Mouse (Mus musculus): ENCODE measurements around the gene Lipa. TPM values are rescaled to one million over a fixed set of nuclear protein-coding genes. Genes with fewer than 3 reads are reported as not detected.

Lipa gene
- 100 to 1,000 TPM in 1 of 2 experiments, 1 to 10 TPM in 1; 5.8 to 110 TPM for polyA plus RNA-seq (2012; fragmentation: generic; extraction: Trizol)

GRCm38 (mm10) chr19:34526941-34527682, at the start of gene Lipa:
Gene Lipa, minus strand, starts transcription at chr19:34527474.

GRCm38 (mm10) chr19:34550534-34551223, 23.4 kb upstream of the Lipa start, which contains the start of gene Ifit2:
Gene Ifit2, plus strand, starts transcription at chr19:34550694.

DNA sequence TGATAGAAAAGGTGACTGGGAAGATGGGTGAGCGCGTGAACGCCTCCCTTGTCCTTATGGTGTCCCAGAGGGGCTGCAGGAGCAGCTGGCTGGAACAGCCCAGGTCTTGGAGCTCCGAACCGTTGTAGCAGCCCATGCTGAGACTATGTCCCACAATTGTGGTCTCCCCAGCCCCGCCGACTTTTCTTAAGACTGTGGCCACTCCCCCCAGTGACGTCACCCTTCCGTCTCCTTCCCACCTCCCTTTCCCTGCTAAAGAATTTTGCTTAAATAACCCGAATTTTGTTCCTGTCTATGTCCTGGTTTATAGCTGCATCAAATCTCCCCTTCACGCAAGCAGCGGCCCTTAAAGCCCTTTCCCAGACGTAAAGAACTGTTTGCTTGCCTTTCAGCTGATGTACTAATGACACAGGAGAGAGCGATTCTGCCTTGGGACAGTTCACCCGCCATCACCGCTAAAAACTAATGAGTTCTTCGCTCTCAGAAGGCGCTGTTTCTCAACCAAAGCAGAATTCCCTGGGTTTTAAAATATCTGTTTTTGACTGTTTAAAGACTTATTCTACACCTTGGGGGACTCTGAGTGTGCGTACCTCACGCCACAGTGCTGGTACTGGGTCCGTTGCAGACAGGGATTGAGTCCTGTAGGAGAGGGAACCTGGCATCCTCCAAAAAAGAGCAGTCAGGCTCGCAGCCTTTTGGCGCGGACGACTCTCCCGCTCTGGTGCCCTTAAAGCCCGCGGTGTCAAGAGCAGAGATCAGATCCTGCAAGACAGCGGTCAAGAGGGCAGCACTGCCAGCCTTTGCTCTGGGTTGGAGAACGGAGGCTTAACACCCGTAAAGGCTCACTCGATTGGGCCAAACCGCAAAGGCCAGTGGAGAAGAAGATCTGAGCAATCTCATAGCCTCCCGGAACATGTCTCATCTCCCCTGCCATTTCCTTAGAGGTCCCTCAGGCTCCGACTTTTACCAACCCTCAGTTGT, 52.0 kb downstream of the Lipa start, which contains the start of gene Ch25h:
Gene Ch25h (minus strand): TSS at position 174 of the 981 bp plus-strand sequence.

Other genes starting within 250 kb of the Lipa start
- 10 to 100 TPM in 1 of 2 experiments, under 1 TPM in 1; 0.96 to 12.4 TPM for gene Fas, start 236.8 kb downstream of the Lipa start, polyA plus RNA-seq (2012; fragmentation: generic; extraction: Trizol)
- under 1 TPM in 1 of 2 experiments, not detected in 1; 0.17 TPM for gene Ch25h, start 52.3 kb downstream of the Lipa start, polyA plus RNA-seq (2012; fragmentation: generic; extraction: Trizol)
- gene Ifit2, start 23.2 kb upstream of the Lipa start, polyA plus RNA-seq (2012; fragmentation: generic; extraction: Trizol) = 1 to 10 TPM in 1 of 2 experiments, under 1 TPM in 1; 0.27 to 2.7 TPM
- gene Ifit3, start 56.1 kb upstream of the Lipa start, polyA plus RNA-seq (2012; fragmentation: generic; extraction: Trizol) = 10 to 100 TPM in 1 of 2 experiments, under 1 TPM in 1; 0.20 to 32.7 TPM
- under 1 TPM; 0.01 to 0.44 TPM for gene Ifit1bl1, start 74.5 kb upstream of the Lipa start, polyA plus RNA-seq (2012; fragmentation: generic; extraction: Trizol)
- gene Ifit3b, start 80.5 kb upstream of the Lipa start, polyA plus RNA-seq (2012; fragmentation: generic; extraction: Trizol) = 1 to 10 TPM in 1 of 2 experiments, under 1 TPM in 1; 0.09 to 8.8 TPM
- gene Ifit1bl2, start 113.3 kb upstream of the Lipa start, polyA plus RNA-seq (2012; fragmentation: generic; extraction: Trizol) = under 1 TPM in 1 of 2 experiments, not detected in 1; 0.18 TPM
- gene Ifit1, start 113.4 kb upstream of the Lipa start, polyA plus RNA-seq (2012; fragmentation: generic; extraction: Trizol) = 1 to 10 TPM in 1 of 2 experiments, under 1 TPM in 1; 0.08 to 7.0 TPM
- gene Slc16a12, start 219.8 kb upstream of the Lipa start, polyA plus RNA-seq (2012; fragmentation: generic; extraction: Trizol) = not detected

Measured in C3H10T1/2 (cell line).